Mouse (Mus musculus) granulocyte monocyte progenitor cell, adult 5-6 weeks (primary cell): Measurements from ENCODE around the gene Usp17ld. TPM values are rescaled to one million over a fixed set of nuclear protein-coding genes. Genes with fewer than 3 reads are reported as not detected.
"Not testable (repeated sequence)": the region's sequence is repeated elsewhere in the genome, so short reads cannot be mapped to it uniquely, and the experiment has no call there.

Experiments used
- ATAC-seq: replicated peaks from 2 replicates; pipeline ENCODE4 v1.8.0; 2016; ENCODE audit warnings: mild to moderate bottlenecking, moderate TSS enrichment, inconsistent platforms; ENCODE audit not compliant: poor library complexity, severe bottlenecking
- total RNA-seq, 2 experiments: library from RNA; stranded (forward) in 1 of 2; stranded (reverse) in 1 of 2; fragments of 200-712, 200-1000 nt in 1 of 2; fragments of >200 nt in 1 of 2; fragmentation: Nextera tagmentation in 1 of 2; gene quantifications; 2 replicates each; pipeline ENCODE4 v1.2.3; 2014 to 2017

The Usp17ld gene
- not detected in 2 replicates for total RNA-seq (2014; fragmentation: Nextera tagmentation)
- not detected in 2 replicates for total RNA-seq (2017)

GRCm38 (mm10) chr7:103252405-103252804, at the start of gene Usp17ld:
Gene Usp17ld, minus strand, starts transcription at chr7:103252505.
- not testable (repeated sequence) for ATAC-seq

DNA sequence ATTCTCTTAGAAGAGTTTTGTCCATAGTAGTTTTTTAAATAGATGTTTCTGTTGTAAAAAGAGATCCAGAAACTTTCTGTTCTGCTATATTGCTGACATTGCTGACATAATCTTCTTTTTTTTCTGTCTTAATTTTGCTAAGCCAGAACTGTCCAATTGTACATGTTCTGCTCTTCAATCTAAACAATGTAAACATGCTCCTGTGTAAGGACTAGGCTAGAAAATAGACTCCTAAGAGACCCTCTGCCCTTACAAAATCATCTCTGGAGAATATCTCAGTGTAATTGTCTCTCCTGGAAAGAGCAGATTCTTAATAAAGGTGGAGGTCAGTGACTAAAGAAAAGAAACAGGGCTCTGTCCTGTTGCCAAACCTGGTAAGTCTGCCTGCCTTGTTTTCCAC, 35.6 kb downstream of the Usp17ld start, which contains the start of gene Olfr594:
TSS of gene Olfr594 (plus strand) at position 301 of the 400 bp plus-strand sequence.
- no peak for ATAC-seq

GRCm38 (mm10) chr7:103212050-103212449, 40.3 kb downstream of the Usp17ld start:
- ATAC-seq, result peak; percentile 86

GRCm38 (mm10) chr7:103211562-103211961, 40.7 kb downstream of the Usp17ld start, which contains the start of gene Olfr593:
Gene Olfr593, plus strand, starts transcription at chr7:103211862.
- no peak for ATAC-seq

Other genes with a start within 250 kb of the Usp17ld start
- gene Olfr582, start 214.5 kb downstream of the Usp17ld start, total RNA-seq (2014; fragmentation: Nextera tagmentation), result not detected in 2 replicates
- not detected in 2 replicates for gene Olfr582, start 214.5 kb downstream of the Usp17ld start, total RNA-seq (2017)
- gene Olfr583, start 201.2 kb downstream of the Usp17ld start, total RNA-seq (2014; fragmentation: Nextera tagmentation), result not detected in 2 replicates
- gene Olfr583, start 201.2 kb downstream of the Usp17ld start, total RNA-seq (2017), result not detected in 2 replicates
- not detected in 2 replicates for gene Olfr584, start 170.6 kb downstream of the Usp17ld start, total RNA-seq (2014; fragmentation: Nextera tagmentation)
- not detected in 2 replicates for gene Olfr584, start 170.6 kb downstream of the Usp17ld start, total RNA-seq (2017)
- gene Olfr585, start 154.8 kb downstream of the Usp17ld start, total RNA-seq (2014; fragmentation: Nextera tagmentation), result not detected in 2 replicates
- not detected in 2 replicates for gene Olfr585, start 154.8 kb downstream of the Usp17ld start, total RNA-seq (2017)
- gene Olfr586, start 126.9 kb downstream of the Usp17ld start, total RNA-seq (2014; fragmentation: Nextera tagmentation), result not detected in 2 replicates
- gene Olfr586, start 126.9 kb downstream of the Usp17ld start, total RNA-seq (2017), result not detected in 2 replicates
- not detected in 2 replicates for gene Olfr588-ps1, start 111.6 kb downstream of the Usp17ld start, total RNA-seq (2014; fragmentation: Nextera tagmentation)
- not detected in 2 replicates for gene Olfr588-ps1, start 111.6 kb downstream of the Usp17ld start, total RNA-seq (2017)
- gene Olfr589, start 96.1 kb downstream of the Usp17ld start, total RNA-seq (2014; fragmentation: Nextera tagmentation), result not detected in 2 replicates
- not detected in 2 replicates for gene Olfr589, start 96.1 kb downstream of the Usp17ld start, total RNA-seq (2017)
- gene Olfr591, start 74.2 kb downstream of the Usp17ld start, total RNA-seq (2014; fragmentation: Nextera tagmentation), result not detected in 2 replicates
- gene Olfr591, start 74.2 kb downstream of the Usp17ld start, total RNA-seq (2017), result not detected in 2 replicates
- gene Olfr592, start 67.7 kb downstream of the Usp17ld start, total RNA-seq (2014; fragmentation: Nextera tagmentation), result not detected in 2 replicates
- not detected in 2 replicates for gene Olfr592, start 67.7 kb downstream of the Usp17ld start, total RNA-seq (2017)
- not detected in 2 replicates for gene Olfr593, start 40.6 kb downstream of the Usp17ld start, total RNA-seq (2014; fragmentation: Nextera tagmentation)
- not detected in 2 replicates for gene Olfr593, start 40.6 kb downstream of the Usp17ld start, total RNA-seq (2017)
- gene Olfr594, start 35.5 kb downstream of the Usp17ld start, total RNA-seq (2014; fragmentation: Nextera tagmentation), result not detected in 2 replicates
- not detected in 2 replicates for gene Olfr594, start 35.5 kb downstream of the Usp17ld start, total RNA-seq (2017)
- not detected in 2 replicates for gene Olfr596, start 53.1 kb upstream of the Usp17ld start, total RNA-seq (2014; fragmentation: Nextera tagmentation)
- gene Olfr596, start 53.1 kb upstream of the Usp17ld start, total RNA-seq (2017), result not detected in 2 replicates
- not detected in 2 replicates for gene Olfr597, start 63.8 kb upstream of the Usp17ld start, total RNA-seq (2014; fragmentation: Nextera tagmentation)
- not detected in 2 replicates for gene Olfr597, start 63.8 kb upstream of the Usp17ld start, total RNA-seq (2017)
- not detected in 2 replicates for gene Olfr598, start 71.1 kb upstream of the Usp17ld start, total RNA-seq (2014; fragmentation: Nextera tagmentation)
- gene Olfr598, start 71.1 kb upstream of the Usp17ld start, total RNA-seq (2017), result not detected in 2 replicates
- not detected in 2 replicates for gene Olfr599, start 83.4 kb upstream of the Usp17ld start, total RNA-seq (2014; fragmentation: Nextera tagmentation)
- gene Olfr599, start 83.4 kb upstream of the Usp17ld start, total RNA-seq (2017), result not detected in 2 replicates
- not detected in 2 replicates for gene Olfr600, start 97.2 kb upstream of the Usp17ld start, total RNA-seq (2014; fragmentation: Nextera tagmentation)
- gene Olfr600, start 97.2 kb upstream of the Usp17ld start, total RNA-seq (2017), result not detected in 2 replicates
- not detected in 2 replicates for gene Olfr601, start 110.2 kb upstream of the Usp17ld start, total RNA-seq (2014; fragmentation: Nextera tagmentation)
- not detected in 2 replicates for gene Olfr601, start 110.2 kb upstream of the Usp17ld start, total RNA-seq (2017)
- gene Olfr603, start 133.7 kb upstream of the Usp17ld start, total RNA-seq (2014; fragmentation: Nextera tagmentation), result not detected in 2 replicates
- not detected in 2 replicates for gene Olfr603, start 133.7 kb upstream of the Usp17ld start, total RNA-seq (2017)
- not detected in 2 replicates for gene Usp17lc, start 162.6 kb upstream of the Usp17ld start, total RNA-seq (2014; fragmentation: Nextera tagmentation)
- not detected in 2 replicates for gene Usp17lc, start 162.6 kb upstream of the Usp17ld start, total RNA-seq (2017)
- not detected in 2 replicates for gene Olfr605, start 192.9 kb upstream of the Usp17ld start, total RNA-seq (2014; fragmentation: Nextera tagmentation)
- gene Olfr605, start 192.9 kb upstream of the Usp17ld start, total RNA-seq (2017), result not detected in 2 replicates
- not detected in 2 replicates for gene Olfr606, start 196.5 kb upstream of the Usp17ld start, total RNA-seq (2014; fragmentation: Nextera tagmentation)
- gene Olfr606, start 196.5 kb upstream of the Usp17ld start, total RNA-seq (2017), result not detected in 2 replicates
- gene Olfr607, start 211.6 kb upstream of the Usp17ld start, total RNA-seq (2014; fragmentation: Nextera tagmentation), result not detected in 2 replicates
- not detected in 2 replicates for gene Olfr607, start 211.6 kb upstream of the Usp17ld start, total RNA-seq (2017)
- not detected in 2 replicates for gene Olfr608, start 217.4 kb upstream of the Usp17ld start, total RNA-seq (2014; fragmentation: Nextera tagmentation)
- gene Olfr608, start 217.4 kb upstream of the Usp17ld start, total RNA-seq (2017), result not detected in 2 replicates
- gene Olfr609, start 245.6 kb upstream of the Usp17ld start, total RNA-seq (2014; fragmentation: Nextera tagmentation), result not detected in 2 replicates
- not detected in 2 replicates for gene Olfr609, start 245.6 kb upstream of the Usp17ld start, total RNA-seq (2017)